Comparison of ENCODE assay signal across 9 mouse cellular contexts in genomic region chr6:149057947-149058391, GRCm38 (mm10). TPM values are rescaled to one million over a fixed set of nuclear protein-coding genes. Genes with fewer than 3 reads are reported as not detected.
DNase-seq lines count a peak whose midpoint lies in the region; ATAC-seq and TF ChIP-seq lines count a peak whose summit lies in the region.
"Had no signal": no experiment of that assay in that cellular context is flagged by ENCODE, and none has a peak within 500 bp of the region (broad histone marks: within the 10 kb centered on the region; RNA-seq: fewer than 3 reads in every experiment).

No protein-coding gene starts in this region.

- H3K4me1 ChIP-seq in stomach, postnatal 0 days (replicated peaks; ENCODE audit: control insufficient read depth, insufficient read depth), result no peaks in the 10 kb centered on the region

- WGBS in stomach, postnatal 0 days, result 39% methylated on average over 3 of the region's 3 CpGs

- TF ChIP-seq CTCF in stomach, postnatal 0 days (IDR thresholded peaks at IDR 0.05; ENCODE audit: low read depth), result peak; percentile 74

- H3K4me3 ChIP-seq in stomach, postnatal 0 days (ENCODE audit: low read depth, low read length), result no peak overlapping the region
- H3K4me3 ChIP-seq: myocyte had no signal

- H3K4me2 ChIP-seq in stomach, postnatal 0 days (replicated peaks; ENCODE audit: low read depth), result no peak overlapping the region

- no peaks in the 10 kb centered on the region for H3K27me3 ChIP-seq in stomach, postnatal 0 days (ENCODE audit: control insufficient read depth, insufficient read depth, low read length)

- no peak overlapping the region for H3K9ac ChIP-seq in stomach, postnatal 0 days (ENCODE audit: low read length)

- no peak for TF ChIP-seq EP300 in stomach, postnatal 0 days (optimal IDR thresholded peaks at IDR 0.05)

- DNase-seq in layer of hippocampus, adult 9-11 months, result peak; percentile 35
- DNase-seq in layer of hippocampus, adult 9-10 months (ENCODE audit: low spot score), result no peak
- peak; percentile 10 for DNase-seq in NIH3T3 (ENCODE audit: low read depth)
- peak; percentile 56 for DNase-seq in cerebellum, adult 9-11 months
- peak; percentile 53 to 63 for DNase-seq in kidney, postnatal 25 days
- DNase-seq in stomach, postnatal 0 days (ENCODE audit: low spot score), result peak; percentile 22
- no peak for DNase-seq in frontal cortex, postnatal 25 days (ENCODE audit: low spot score in 2 of 2)

- no peaks in the 10 kb centered on the region for H3K36me3 ChIP-seq in stomach, postnatal 0 days (ENCODE audit: control insufficient read depth, insufficient read depth, low read length)

- no peak for ATAC-seq in stomach, postnatal 0 days (ENCODE audit: low FRiP score, low TSS enrichment)
- ATAC-seq in inflammation-experienced regulatory T-cells, adult 6 months, result no peak

- no peaks in the 10 kb centered on the region for H3K9me3 ChIP-seq in stomach, postnatal 0 days (ENCODE audit: control insufficient read depth, low read length)

- no peak overlapping the region for H3K27ac ChIP-seq in stomach, postnatal 0 days (replicated peaks)

RNA-seq across cellular contexts. Expression of gene Dennd5b, which starts 43.5 kb away (rescaled TPM):
- 1.7 and 2.0 TPM in 2 replicates for polyA plus RNA-seq in stomach, postnatal 0 days (2015; fragmentation: Nextera tagmentation; extraction: Ambion mirVana)
- under 1 TPM; 0.23 to 0.66 (median 0.57) TPM for polyA plus RNA-seq in inflammation-experienced regulatory T-cells, adult 6 months (2017; shearing (Covaris generic))

Comparison
In these comparisons a context has a peak if more than half of its experiments do, and no peak if none do; other contexts are left out.
1. DNase-seq: peak in layer of hippocampus, adult 9-11 months (single experiment), NIH3T3 (single experiment), cerebellum, adult 9-11 months (single experiment), kidney, postnatal 25 days (2 of 2) and stomach, postnatal 0 days (single experiment); none in layer of hippocampus, adult 9-10 months (single experiment) and frontal cortex, postnatal 25 days (0 of 2).